Mouse (Mus musculus): Measurements from ENCODE around the gene Efcab6.

DNA sequence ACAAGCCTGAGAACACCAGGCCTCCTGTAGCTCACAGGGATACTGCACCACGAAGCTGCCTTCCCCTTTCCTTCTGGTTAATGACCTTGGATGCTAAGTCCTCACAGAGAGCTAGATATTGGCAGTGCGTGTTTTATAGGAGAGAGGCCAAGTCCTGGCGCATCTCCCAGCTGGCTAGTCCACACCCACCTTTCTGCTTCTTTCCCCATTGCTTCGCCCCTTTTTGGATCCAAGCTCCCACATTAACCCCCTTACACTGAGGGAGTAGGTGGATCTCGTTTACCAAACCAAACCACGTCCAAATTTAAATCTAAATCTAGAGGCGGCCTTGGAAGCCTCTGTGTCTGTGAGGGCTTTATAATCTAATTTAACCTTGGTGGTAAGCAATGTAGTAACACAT is 170.9 kb downstream of the Efcab6 start:
- TF ChIP-seq CTCF (IDR thresholded peaks at IDR 0.05; ENCODE audit: low read depth) (no peak), EP300 (IDR thresholded peaks at IDR 0.05; ENCODE audit: low read depth) (no peak)

Data from liver, postnatal 0 days (tissue).